9 mouse cellular contexts compared by ENCODE assay signal in the genomic region with DNA sequence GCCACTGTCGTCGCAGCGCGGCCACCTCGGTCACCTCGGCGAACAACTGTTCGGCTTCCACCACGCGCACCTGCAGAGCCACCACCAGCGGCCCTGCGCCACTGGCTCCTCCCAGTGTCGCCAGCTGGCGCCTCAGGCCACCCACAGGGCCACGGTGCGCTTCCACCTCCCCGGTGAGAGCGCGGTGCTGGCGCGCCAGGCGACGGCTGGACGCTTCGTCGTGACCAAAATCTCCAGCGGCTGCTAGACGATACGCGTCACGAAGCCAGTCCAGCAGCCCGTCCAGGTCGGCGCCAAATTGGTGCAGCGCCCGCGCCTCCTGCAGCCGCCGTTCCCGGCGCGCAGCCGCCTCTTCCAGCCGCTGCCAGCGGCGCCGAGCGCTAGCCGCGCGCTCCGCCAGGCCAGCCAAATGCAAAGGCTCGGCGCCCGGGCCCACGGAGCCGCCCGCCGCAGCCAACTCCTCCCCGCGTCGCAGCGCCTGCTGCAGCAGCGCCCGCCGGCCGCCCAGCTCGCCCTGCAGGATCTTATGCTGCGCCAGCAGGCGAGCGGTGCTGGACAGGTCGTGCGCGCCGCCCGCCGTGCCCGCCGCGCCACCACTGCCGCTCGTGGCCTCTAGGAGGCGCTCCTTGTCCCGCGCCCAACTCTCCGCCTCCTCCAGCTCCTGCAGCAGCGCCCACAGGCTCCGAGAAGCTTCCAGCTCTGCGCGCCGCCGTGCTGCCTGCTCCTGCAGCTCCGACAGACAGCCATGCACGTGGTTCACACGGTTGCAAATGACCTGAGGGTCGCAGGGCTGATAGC. TPM values are rescaled to one million over a fixed set of nuclear protein-coding genes. Genes with fewer than 3 reads are reported as not detected.
DNase-seq lines count a peak whose midpoint lies in the region; ATAC-seq and TF ChIP-seq lines count a peak whose summit lies in the region.
"Had no signal": no experiment of that assay in that cellular context is flagged by ENCODE, and none has a peak within 500 bp of the region (broad histone marks: within the 10 kb centered on the region; RNA-seq: fewer than 3 reads in every experiment).

No protein-coding gene starts in this region.

- TF ChIP-seq CTCF in gastrocnemius, adult 2 months (IDR thresholded peaks at IDR 0.05) = peak; percentile 85

- H3K9me3 ChIP-seq in hindbrain, embryonic 14.5 days (ENCODE audit: control insufficient read depth, low read length) = peaks cover 5% of the 10 kb centered on the region

- ATAC-seq in hindbrain, embryonic 14.5 days (ENCODE audit: low FRiP score) = peak; percentile 61
- ATAC-seq in megakaryocyte, adult 5-6 weeks (ENCODE audit: poor library complexity, severe bottlenecking) = peak; percentile 86

- H3K4me3 ChIP-seq in gastrocnemius, adult 2 months = peak overlapping the region; percentile 69
- H3K4me3 ChIP-seq in hindbrain, embryonic 14.5 days (replicated peaks; ENCODE audit: low read length) = peak overlapping the region; percentile 40

- intact Hi-C loops in gastrocnemius, adult 2 months (cut with DNase I) = loop anchor here (5.0 kb wide), 1 partner anchor 39 kb away; a partner anchor contains a TSS
- intact Hi-C loops in left cerebral cortex, postnatal 10 days (cut with DNase I) = no loop called here

- WGBS in hindbrain, embryonic 14.5 days = 1% methylated on average over 89 of the region's 96 CpGs

- DNase-seq in adrenal gland, adult 2 months = peak; percentile 86
- DNase-seq in cerebellum, postnatal 4 days (ENCODE audit: low spot score in 2 of 2) = peak; percentile 58 to 87
- DNase-seq in gastrocnemius, adult 2 months = peak; percentile 81
- peak; percentile 68 for DNase-seq in hindbrain, embryonic 14.5 days (ENCODE audit: low spot score)
- DNase-seq in left cerebral cortex, postnatal 10 days (ENCODE audit: extremely low spot score in 1 of 2, low spot score in 2 of 2) = peak; percentile 36 to 73
- DNase-seq in right cerebral cortex, postnatal 10 days (ENCODE audit: low spot score in 2 of 2) = peak; percentile 67 to 75
- DNase-seq in urinary bladder, postnatal 25 days (ENCODE audit: low spot score) = peak; percentile 71

- H3K4me1 ChIP-seq in hindbrain, embryonic 14.5 days (replicated peaks; ENCODE audit: control insufficient read depth, insufficient read depth, low read length) = peaks cover 9% of the 10 kb centered on the region; the same call in 1 of the 2 replicates

- H3K9ac ChIP-seq in hindbrain, embryonic 14.5 days = 0 out of 2 replicates have a peak overlapping the region, but pooled peaks have one; percentile 28

- peaks cover 26% of the 10 kb centered on the region for H3K36me3 ChIP-seq in hindbrain, embryonic 14.5 days (replicated peaks; ENCODE audit: control insufficient read depth, insufficient read depth)

- peak overlapping the region; percentile 59 for H3K4me2 ChIP-seq in hindbrain, embryonic 14.5 days (replicated peaks)

- no peak overlapping the region for H3K27ac ChIP-seq in gastrocnemius, adult 2 months
- no peak overlapping the region for H3K27ac ChIP-seq in hindbrain, embryonic 14.5 days

- H3K27me3 ChIP-seq in hindbrain, embryonic 14.5 days (ENCODE audit: control insufficient read depth, insufficient read depth, low read length) = peaks cover 77% of the 10 kb centered on the region

RNA-seq across cellular contexts. Expression of a gene that starts 38.9 kb away (rescaled TPM):
- total RNA-seq in adrenal gland, adult 2 months (2021) = 1 to 10 TPM; 1.5 to 1.9 TPM
- polyA plus RNA-seq in adrenal gland, adult 2 months (2012; rRNA removed) = 0.84 and 2.3 TPM in 2 replicates
- total RNA-seq in gastrocnemius, adult 2 months (2021) = under 1 TPM in 1 of 2 experiments, not detected in 1; 0.03 TPM
- polyA plus RNA-seq in hindbrain, embryonic 14.5 days (2014; fragmentation: Nextera tagmentation; extraction: Ambion mirVana) = 4.0 and 4.2 TPM in 2 replicates
- total RNA-seq in left cerebral cortex, postnatal 10 days (2021) = 10 to 100 TPM; 89.7 to 99.2 TPM
- 0.13 and 0.32 TPM in 2 replicates for total RNA-seq in megakaryocyte, adult 5-6 weeks (2015)
- total RNA-seq in megakaryocyte, adult 5-6 weeks (2017) = 0.07 and 0.20 TPM in 2 replicates

RNA-seq across cellular contexts. Expression of a gene that starts 39.2 kb away (rescaled TPM):
- 10 to 100 TPM; 48.4 to 51.1 TPM for total RNA-seq in adrenal gland, adult 2 months (2021)
- polyA plus RNA-seq in adrenal gland, adult 2 months (2012; rRNA removed) = 70.2 and 86.2 TPM in 2 replicates
- total RNA-seq in gastrocnemius, adult 2 months (2021) = 10 to 100 TPM in 1 of 2 experiments, 1 to 10 TPM in 1; 8.9 to 15.8 TPM
- 17.7 and 25.4 TPM in 2 replicates for polyA plus RNA-seq in hindbrain, embryonic 14.5 days (2014; fragmentation: Nextera tagmentation; extraction: Ambion mirVana)
- total RNA-seq in left cerebral cortex, postnatal 10 days (2021) = 10 to 100 TPM; 11.8 to 12.7 TPM
- 35.3 and 42.0 TPM in 2 replicates for total RNA-seq in megakaryocyte, adult 5-6 weeks (2015)
- 15.5 and 16.2 TPM in 2 replicates for total RNA-seq in megakaryocyte, adult 5-6 weeks (2017)

RNA-seq across cellular contexts. Expression of a gene that starts 51.4 kb away (rescaled TPM):
- total RNA-seq in adrenal gland, adult 2 months (2021) = 1 to 10 TPM in 1 of 2 experiments, not detected in 1; 6.3 TPM
- 0.28 TPM in 2 replicates for polyA plus RNA-seq in adrenal gland, adult 2 months (2012; rRNA removed)
- not detected for total RNA-seq in gastrocnemius, adult 2 months (2021)
- polyA plus RNA-seq in hindbrain, embryonic 14.5 days (2014; fragmentation: Nextera tagmentation; extraction: Ambion mirVana) = not detected in 2 replicates
- not detected for total RNA-seq in left cerebral cortex, postnatal 10 days (2021)
- total RNA-seq in megakaryocyte, adult 5-6 weeks (2015) = not detected in 2 replicates
- not detected in 2 replicates for total RNA-seq in megakaryocyte, adult 5-6 weeks (2017)
- polyA plus RNA-seq: gonadal fat pad, adult 2 months had no signal

RNA-seq across cellular contexts. Expression of a gene that starts 52.8 kb away (rescaled TPM):
- 10 to 100 TPM; 11.3 to 22.5 TPM for total RNA-seq in adrenal gland, adult 2 months (2021)
- polyA plus RNA-seq in adrenal gland, adult 2 months (2012; rRNA removed) = 60.8 and 74.5 TPM in 2 replicates
- 1 to 10 TPM; 2.3 to 2.8 TPM for total RNA-seq in gastrocnemius, adult 2 months (2021)
- polyA plus RNA-seq in hindbrain, embryonic 14.5 days (2014; fragmentation: Nextera tagmentation; extraction: Ambion mirVana) = 30.6 and 34.6 TPM in 2 replicates
- 10 to 100 TPM; 24.7 to 27.9 TPM for total RNA-seq in left cerebral cortex, postnatal 10 days (2021)
- total RNA-seq in megakaryocyte, adult 5-6 weeks (2015) = 42.6 and 43.6 TPM in 2 replicates
- total RNA-seq in megakaryocyte, adult 5-6 weeks (2017) = 30.9 and 34.0 TPM in 2 replicates

Comparison
In these comparisons a context has a peak if more than half of its experiments do, and no peak if none do; other contexts are left out.
1. RNA of a gene that starts 38.9 kb away (total RNA-seq): 89.7 to 99.2 TPM in left cerebral cortex, postnatal 10 days; 1.5 to 1.9 TPM in adrenal gland, adult 2 months, 0.07 to 0.32 TPM in megakaryocyte, adult 5-6 weeks and 0.03 TPM in gastrocnemius, adult 2 months; every median in the first group is over 10 times any median in the second.
2. Peak in every context shown above with its lines, with median percentiles within 50 percentile points of each other: DNase-seq.